Mouse (Mus musculus) liver, adult 2 months (tissue): ENCODE results near the gene Cda. TPM values are rescaled to one million over a fixed set of nuclear protein-coding genes. Genes with fewer than 3 reads are reported as not detected.
A peak's percentile ranks its signal among the peaks of the same experiment; 100 is the strongest.

Source experiments
- DNase-seq: peaks from one replicate; pipeline ENCODE4 v3.0.0-alpha.2; 2011; ENCODE audit warnings: low read depth, low spot score; ENCODE audit errors: extremely low read depth
- H3K27ac ChIP-seq: fragments of 200-500 bp; replicated peaks from 2 replicates; pipeline ENCODE4 v1.5.1; 2012; ENCODE audit warnings: low read depth, mild to moderate bottlenecking, control low read depth, inconsistent platforms, low read length; ENCODE audit not compliant: insufficient read depth
- H3K27me3 ChIP-seq: fragments of 200-500 bp; 2 replicates; pipeline ENCODE4 v1.6.1; 2012; ENCODE audit warnings: mild to moderate bottlenecking, moderate library complexity, low read length, inconsistent platforms; ENCODE audit not compliant: control insufficient read depth, insufficient read depth
- H3K36me3 ChIP-seq: fragments of 200-500 bp; 2 replicates; pipeline ENCODE4 v1.6.1; 2012; ENCODE audit warnings: low read length, inconsistent platforms; ENCODE audit not compliant: control insufficient read depth, insufficient read depth
- H3K4me1 ChIP-seq: fragments of 200-500 bp; 2 replicates; pipeline ENCODE4 v1.6.1; 2011; ENCODE audit warnings: low read length; ENCODE audit not compliant: control insufficient read depth, insufficient read depth
- H3K4me3 ChIP-seq: fragments of 200-500 bp; 2 replicates; pipeline ENCODE4 v1.5.1; 2011; ENCODE audit warnings: low read depth, mild to moderate bottlenecking, control low read depth, low read length, moderate library complexity; ENCODE audit not compliant: insufficient read depth
- H3K79me2 ChIP-seq: fragments of 200-500 bp; 2 replicates; pipeline ENCODE4 v1.6.1; 2012; ENCODE audit warnings: inconsistent platforms, mild to moderate bottlenecking, low read length, moderate library complexity; ENCODE audit not compliant: control insufficient read depth, insufficient read depth
- H3K9ac ChIP-seq: fragments of 200-500 bp; 2 replicates; pipeline ENCODE4 v1.6.1; 2012; ENCODE audit warnings: low read depth, mild to moderate bottlenecking, control low read depth, inconsistent platforms, low read length
- CTCF ChIP-seq: fragments of 200-500 bp; IDR thresholded peaks from 2 replicates; pipeline ENCODE4 v1.5.1; 2011; ENCODE audit warnings: low read depth, low read length, control low read depth
- POLR2A ChIP-seq: fragments of 200-500 bp; IDR thresholded peaks from 2 replicates; pipeline ENCODE4 v1.6.1; 2011; ENCODE audit warnings: low read length, control low read depth; ENCODE audit not compliant: insufficient read depth; ENCODE audit errors: extremely low read depth
- WGBS: fragments of 180-500 bp; shearing (Covaris S2); methylation state at CpG from one replicate; pipeline ENCODE4 v1.1.7; 2018; 5-methylcytosine and 5-hydroxymethylcytosine counted together
- polyA plus RNA-seq: library from polyadenylated mRNA; depleted of rRNA; stranded (reverse); fragments of >200 nt; gene quantifications from 2 replicates; pipeline ENCODE4 v1.2.3, GENCODE M21; 2012
- total RNA-seq: library from RNA; depleted of rRNA; stranded (reverse); fragments of >200 nt; gene quantifications from 2 replicates; pipeline ENCODE4 v1.2.3, GENCODE M21; 2014

Gene Cda
- total and polyA plus RNA-seq, 2 experiments: 4.5 to 34.1 TPM

DNA sequence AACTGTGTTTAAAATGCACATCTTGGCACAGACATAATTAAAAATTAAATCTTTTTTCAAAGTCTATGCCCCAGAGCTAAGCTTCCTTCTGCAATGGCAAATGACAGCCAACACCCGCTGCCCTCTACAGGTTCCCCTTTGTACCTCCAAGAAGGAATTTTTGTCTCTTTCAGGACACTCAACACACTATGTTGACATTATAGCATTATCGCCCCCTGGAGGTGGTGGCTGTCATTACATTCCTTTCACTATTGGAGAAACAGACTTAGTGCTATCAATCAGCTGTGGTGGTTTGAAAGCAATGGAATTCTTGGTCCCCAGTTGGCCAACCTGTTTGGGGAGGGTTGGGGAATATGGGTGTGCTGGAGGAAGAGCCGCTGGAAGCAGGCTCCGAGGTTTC lies 27.8 kb downstream of the Cda start:
- DNase-seq: no peak
- Histone ChIP-seq H3K36me3 (no peaks in the 10 kb centered on the region), H3K4me3 (no peak overlapping the region), H3K27ac (no peak overlapping the region), H3K27me3 (no peaks in the 10 kb centered on the region), H3K4me1 (peaks cover 27% of the 10 kb centered on the region), H3K9ac (no peak overlapping the region), H3K79me2 (no peaks in the 10 kb centered on the region)
- WGBS: 51% methylated on average over 4 of the region's 4 CpGs
- TF ChIP-seq CTCF (peak; percentile 42), POLR2A (no peak)

DNA sequence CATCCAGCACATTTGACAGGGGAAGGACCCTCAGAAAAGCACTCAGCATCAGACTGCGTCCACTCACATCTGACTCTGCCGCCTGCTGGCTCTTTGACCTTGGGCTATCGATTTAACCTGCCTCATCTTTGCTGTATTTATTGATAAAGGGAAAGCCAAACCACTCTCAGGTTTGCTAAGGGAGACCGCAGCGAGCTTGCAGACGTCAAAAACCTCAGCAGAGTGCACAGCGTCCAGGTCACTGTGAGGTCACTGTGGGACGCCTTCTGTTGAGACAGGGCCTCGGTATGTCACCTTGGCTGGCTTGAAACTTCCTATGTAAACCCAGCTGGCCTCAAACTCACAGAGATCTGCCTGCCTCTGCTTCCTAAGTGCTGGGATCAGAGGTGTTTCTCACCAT lies 30.5 kb downstream of the Cda start:
- Histone ChIP-seq H3K79me2 (no peaks in the 10 kb centered on the region), H3K27me3 (no peaks in the 10 kb centered on the region), H3K27ac (peak overlapping the region; percentile 5; the same call in 1 of the 2 replicates), H3K36me3 (no peaks in the 10 kb centered on the region), H3K4me3 (no peak overlapping the region), H3K9ac (no peak overlapping the region), H3K4me1 (peaks cover 16% of the 10 kb centered on the region)
- DNase-seq: peak; percentile 85
- 18% methylated on average over 9 of the region's 9 CpGs for WGBS
- TF ChIP-seq POLR2A: no peak

DNA sequence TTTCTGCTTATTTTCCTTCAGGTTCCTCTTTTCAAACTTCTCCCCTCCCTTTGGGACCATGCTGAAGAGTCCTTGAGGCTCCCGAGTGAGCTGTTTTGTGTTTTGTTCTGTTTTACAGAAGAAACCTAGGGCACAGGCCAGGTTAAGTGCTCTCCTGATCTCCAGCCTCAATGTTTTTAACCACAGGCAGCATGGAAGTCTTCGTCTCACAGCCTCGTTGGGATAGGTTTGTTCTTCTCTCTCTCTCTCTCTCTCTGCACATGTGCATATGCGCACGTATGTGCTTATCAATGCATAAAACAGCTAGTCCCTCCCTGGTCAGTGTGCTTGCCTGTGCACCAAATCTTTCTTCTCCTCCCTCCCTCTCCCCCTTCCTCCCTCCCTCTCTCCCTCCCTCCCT lies 30.9 kb downstream of the Cda start:
- Histone ChIP-seq H3K27ac (no peak overlapping the region), H3K36me3 (no peaks in the 10 kb centered on the region), H3K4me1 (peaks cover 13% of the 10 kb centered on the region), H3K27me3 (no peaks in the 10 kb centered on the region), H3K4me3 (no peak overlapping the region), H3K79me2 (no peaks in the 10 kb centered on the region), H3K9ac (no peak overlapping the region)
- 50% methylated on average over 5 of the region's 5 CpGs for WGBS
- DNase-seq: no peak
- TF ChIP-seq POLR2A: no peak
- TF ChIP-seq CTCF: no peak

DNA sequence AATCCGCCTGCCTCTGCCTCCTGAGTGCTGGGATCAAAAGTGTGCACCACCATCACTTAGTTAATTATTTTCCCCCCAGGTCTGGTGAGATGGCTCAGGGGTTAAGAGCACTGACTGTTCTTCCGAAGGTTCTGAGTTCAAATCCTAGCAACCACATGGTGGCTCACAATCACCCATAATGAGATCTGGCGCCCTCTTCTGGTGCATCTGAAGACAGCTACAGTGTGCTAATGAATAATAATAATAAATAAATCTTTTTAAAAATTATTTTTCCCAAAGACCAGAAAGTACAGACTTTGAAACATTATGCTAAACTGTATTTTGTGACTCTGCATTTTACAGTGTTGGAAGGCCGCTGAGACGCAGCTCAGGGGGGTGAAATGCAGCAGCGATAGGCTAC lies 32.1 kb downstream of the Cda start:
- no peak overlapping the region for H3K9ac ChIP-seq
- H3K36me3 ChIP-seq: no peaks in the 10 kb centered on the region
- TF ChIP-seq POLR2A (no peak), CTCF (0 out of 2 replicates have a peak, but pooled peaks have one; percentile 16)
- H3K4me3 ChIP-seq: no peak overlapping the region
- no peak for DNase-seq
- 90% methylated on average over 6 of the region's 6 CpGs for WGBS
- H3K27ac ChIP-seq: no peak overlapping the region
- no peaks in the 10 kb centered on the region for H3K79me2 ChIP-seq
- H3K27me3 ChIP-seq: no peaks in the 10 kb centered on the region
- H3K4me1 ChIP-seq: peaks cover 12% of the 10 kb centered on the region

DNA sequence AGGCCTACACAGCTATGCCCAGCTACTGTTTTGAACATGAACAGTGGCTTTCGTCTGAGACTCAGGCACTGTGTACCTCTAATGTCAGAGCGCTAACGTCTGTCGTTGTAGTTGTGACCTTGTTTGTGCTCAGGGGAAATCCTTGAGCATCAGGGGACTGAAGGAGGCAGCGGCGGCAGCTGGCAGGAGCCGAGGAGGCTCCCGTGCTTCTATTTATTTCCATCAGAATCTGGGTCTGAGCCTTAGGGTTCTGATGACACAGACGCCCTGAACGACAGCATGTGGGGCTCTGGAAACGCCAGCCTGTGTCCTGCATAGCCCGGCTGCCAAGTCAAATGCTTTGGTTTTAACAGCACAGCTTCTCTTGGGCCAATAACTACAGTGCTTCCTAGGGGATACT lies 32.8 kb downstream of the Cda start:
- Histone ChIP-seq H3K27me3 (no peaks in the 10 kb centered on the region), H3K36me3 (no peaks in the 10 kb centered on the region), H3K79me2 (no peaks in the 10 kb centered on the region), H3K4me3 (no peak overlapping the region), H3K9ac (no peak overlapping the region), H3K4me1 (peaks cover 12% of the 10 kb centered on the region), H3K27ac (no peak overlapping the region)
- TF ChIP-seq POLR2A: no peak
- no peak for TF ChIP-seq CTCF
- 83% methylated on average over 12 of the region's 12 CpGs for WGBS
- DNase-seq: no peak

DNA sequence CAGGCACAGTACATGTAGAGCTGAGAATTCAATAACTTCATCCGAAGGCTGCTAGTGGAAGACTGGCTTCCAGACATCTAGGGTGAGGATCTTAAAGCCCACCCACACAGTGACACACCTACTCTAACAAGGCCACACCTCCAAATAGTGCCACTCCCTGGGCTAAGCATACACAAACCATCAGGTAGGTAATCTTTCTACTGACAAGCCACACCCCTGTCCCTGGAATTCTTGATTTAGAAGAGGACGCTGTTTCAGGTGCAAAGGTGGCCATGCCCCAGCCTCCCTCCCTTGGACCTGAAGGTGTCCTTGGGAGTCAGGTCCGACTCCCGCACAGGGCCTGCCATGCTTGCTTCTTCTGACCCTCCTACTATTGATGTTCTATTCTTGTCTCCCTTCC lies 34.7 kb downstream of the Cda start:
- Histone ChIP-seq H3K27me3 (no peaks in the 10 kb centered on the region), H3K79me2 (no peaks in the 10 kb centered on the region), H3K36me3 (no peaks in the 10 kb centered on the region), H3K4me3 (no peak overlapping the region), H3K4me1 (peaks cover 11% of the 10 kb centered on the region), H3K9ac (no peak overlapping the region), H3K27ac (no peak overlapping the region)
- no peak for TF ChIP-seq CTCF
- TF ChIP-seq POLR2A: no peak
- 90% methylated on average over 4 of the region's 4 CpGs for WGBS
- no peak for DNase-seq
